Mouse (Mus musculus) ZHBTc4 (cell line): ENCODE data around the gene Anxa11.
A peak's percentile ranks its signal among the peaks of the same experiment; 100 is the strongest.
"Not testable (repeated sequence)": the region's sequence is repeated elsewhere in the genome, so short reads cannot be mapped to it uniquely, and the experiment has no call there.

Source experiments
- DNase-seq: peaks from one replicate; pipeline ENCODE4 v3.0.0-alpha.2; 2011; ENCODE audit warnings: low read depth, low spot score

The Anxa11 gene

DNA sequence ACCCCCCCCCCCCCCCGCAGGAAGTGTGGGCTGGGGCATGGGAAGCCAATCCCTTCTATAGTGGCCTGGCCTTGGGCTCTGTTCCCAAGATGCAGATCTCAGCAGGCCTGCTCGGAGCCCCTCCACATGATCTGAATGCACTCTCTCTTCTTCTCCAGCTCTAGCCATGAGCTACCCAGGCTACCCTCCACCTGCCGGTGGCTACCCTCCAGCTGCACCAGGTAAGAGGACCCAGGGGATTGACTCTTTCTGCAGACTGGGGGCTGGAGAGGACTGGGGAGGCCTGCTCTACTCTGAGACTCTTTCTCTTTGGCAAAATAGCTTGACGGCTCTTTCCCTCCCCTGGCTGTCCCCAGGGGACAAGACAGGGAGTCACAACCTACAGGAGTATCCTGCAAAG, 26.8 kb downstream of the Anxa11 start:
- DNase-seq, result no peak

GRCm38 (mm10) chr14:25869135-25869878, 27.4 kb downstream of the Anxa11 start:
- peak; percentile 45 for DNase-seq

- DNase-seq, result no peak
Measured at GRCm38 (mm10) chr14:25872461-25873415, 30.8 kb downstream of the Anxa11 start.

GRCm38 (mm10) chr14:25876640-25877039, 34.7 kb downstream of the Anxa11 start:
- DNase-seq, result not testable (repeated sequence)

DNA sequence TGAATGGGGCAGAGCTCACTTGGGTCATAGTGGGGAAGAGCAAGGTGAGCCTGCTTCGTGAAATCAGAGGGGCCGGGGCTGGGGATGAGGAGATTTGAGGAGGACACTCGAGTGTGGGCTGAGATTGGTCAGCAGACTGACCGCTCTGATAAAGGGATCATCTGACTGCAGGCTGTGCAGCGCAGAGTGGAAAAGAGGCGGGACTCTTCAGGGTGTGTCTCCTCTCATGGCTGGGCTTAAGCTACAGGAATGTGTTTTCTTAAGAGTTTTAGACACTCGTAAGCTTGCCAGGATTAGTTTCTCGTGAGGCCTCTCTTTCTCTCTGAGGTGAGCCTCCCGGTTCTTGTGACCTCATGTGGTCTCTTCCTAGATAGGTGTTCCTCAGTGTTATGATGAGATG, 39.8 kb downstream of the Anxa11 start:
- DNase-seq, result not testable (repeated sequence)

DNA sequence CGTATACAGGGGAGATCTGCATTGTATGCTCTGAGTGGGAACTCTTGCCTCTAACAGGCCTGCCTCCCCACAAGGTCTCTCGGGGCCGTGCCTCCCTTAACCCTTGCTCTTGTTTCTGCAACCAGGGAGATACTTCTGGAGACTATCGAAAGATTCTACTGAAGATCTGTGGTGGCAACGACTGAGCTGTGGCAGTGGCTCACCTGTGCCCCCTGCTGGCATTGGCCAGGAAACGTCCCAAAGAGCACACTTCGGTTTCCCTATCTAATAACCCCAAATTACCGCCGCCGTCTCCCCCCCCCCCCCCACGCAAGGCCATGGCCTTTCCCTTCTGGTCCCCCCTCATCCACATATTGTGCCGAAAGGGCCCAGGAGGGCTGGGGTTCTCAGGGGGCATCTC, 43.9 kb downstream of the Anxa11 start:
- not testable (repeated sequence) for DNase-seq

DNA sequence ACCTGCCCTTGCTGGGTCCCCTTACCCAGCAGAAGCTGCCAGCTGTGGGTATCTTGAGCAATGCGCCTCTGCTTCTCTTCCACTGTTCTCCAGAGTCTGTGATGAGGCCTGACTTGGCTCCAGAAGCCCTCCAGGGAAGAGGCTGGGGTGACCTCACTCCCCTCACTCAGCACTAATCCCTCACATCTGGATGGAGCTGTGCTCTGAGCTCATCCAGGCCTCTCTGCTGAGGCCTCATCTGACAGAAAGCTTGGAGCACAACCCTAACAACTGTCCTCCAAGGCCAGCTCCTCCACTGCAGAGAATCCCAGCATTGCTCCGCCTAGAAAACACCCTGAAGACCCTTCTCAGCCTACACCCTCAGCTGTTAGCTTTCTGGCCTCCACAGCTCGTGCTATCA, 52.6 kb downstream of the Anxa11 start:
- not testable (repeated sequence) for DNase-seq

DNA sequence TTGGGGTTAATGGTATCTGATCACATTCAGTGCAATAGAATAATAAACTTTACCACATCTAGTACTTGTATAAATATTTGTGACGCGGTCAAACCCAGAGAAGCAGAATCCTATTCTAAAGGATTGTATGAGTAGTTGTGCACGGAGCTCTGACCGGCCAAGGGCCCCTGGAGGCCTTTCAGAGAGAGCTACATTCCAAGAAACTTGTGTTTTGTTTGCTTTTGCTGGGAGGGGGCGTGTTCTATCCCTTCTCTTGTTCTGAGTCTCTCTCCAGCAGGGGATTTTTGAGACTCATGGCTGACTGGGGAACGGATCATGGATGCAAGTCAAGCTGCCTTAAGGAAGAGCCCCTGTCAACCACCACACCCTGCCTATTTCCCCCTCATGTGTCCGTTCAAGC, 53.7 kb downstream of the Anxa11 start:
- DNase-seq, result not testable (repeated sequence)

- not testable (repeated sequence) for DNase-seq
Measured at GRCm38 (mm10) chr14:25903000-25903399, 61.0 kb downstream of the Anxa11 start, which contains the start of gene Plac9a. Gene Plac9a (minus strand): TSS chr14:25903100.

GRCm38 (mm10) chr14:25905243-25905642, 63.3 kb downstream of the Anxa11 start:
- not testable (repeated sequence) for DNase-seq

DNA sequence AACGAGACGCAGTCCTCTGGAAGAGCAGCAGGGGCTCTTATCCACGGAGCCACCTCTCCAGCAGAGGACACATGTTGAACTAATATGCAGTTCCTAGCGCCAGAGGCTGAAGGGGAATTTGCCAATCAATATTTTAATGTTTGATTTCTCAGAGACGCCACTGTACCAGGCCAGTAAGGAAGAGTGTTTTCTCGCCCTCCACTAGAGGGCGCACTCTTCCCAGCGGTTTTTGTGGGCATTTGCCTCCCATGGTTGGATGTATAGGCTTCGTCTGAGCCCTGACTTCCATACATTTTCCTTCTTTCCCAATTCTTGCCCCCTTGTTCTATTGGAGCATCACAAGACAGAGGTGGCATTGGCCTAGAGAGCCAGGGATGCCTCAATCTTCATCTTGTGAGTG, 65.3 kb downstream of the Anxa11 start:
- not testable (repeated sequence) for DNase-seq

- DNase-seq, result not testable (repeated sequence)
Measured at GRCm38 (mm10) chr14:25908976-25909375, 67.0 kb downstream of the Anxa11 start.

DNA sequence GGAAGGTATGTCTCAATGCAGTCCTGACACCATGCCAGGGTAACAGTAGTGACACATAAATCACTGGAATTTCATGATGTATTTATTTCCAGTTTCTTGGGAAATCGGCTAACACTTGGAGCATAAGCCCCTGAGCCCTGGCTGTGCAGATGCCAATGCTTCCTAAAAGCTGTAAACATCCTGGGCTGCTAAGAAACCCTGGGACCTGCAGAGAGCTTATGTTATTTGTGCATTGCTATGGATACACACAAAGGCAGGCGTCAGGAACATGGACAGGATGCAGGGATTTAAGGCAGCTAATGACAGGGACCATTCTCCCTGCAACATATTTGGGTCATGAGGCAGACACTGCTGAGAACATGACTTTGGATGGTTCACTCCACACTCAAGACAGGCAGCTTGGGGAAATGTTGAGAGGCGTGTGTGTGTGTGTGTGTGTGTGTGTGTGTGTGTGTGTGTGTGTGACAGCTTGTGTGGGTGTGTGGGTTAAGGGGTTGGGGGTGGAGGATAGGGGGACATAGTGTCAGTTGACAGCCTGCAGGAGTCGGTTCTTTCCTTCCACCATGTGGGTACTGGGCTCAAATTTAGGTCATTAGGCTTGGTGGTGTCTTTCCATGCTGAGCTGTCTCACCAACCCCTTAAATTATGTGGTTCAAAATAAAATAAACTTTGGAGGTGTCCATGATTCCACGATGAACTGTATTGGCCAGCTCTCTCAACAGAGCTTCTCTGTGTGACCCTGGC, 76.6 kb downstream of the Anxa11 start:
- DNase-seq, result not testable (repeated sequence)

- not testable (repeated sequence) for DNase-seq
Measured at GRCm38 (mm10) chr14:25926814-25927561, 85.0 kb downstream of the Anxa11 start.

DNA sequence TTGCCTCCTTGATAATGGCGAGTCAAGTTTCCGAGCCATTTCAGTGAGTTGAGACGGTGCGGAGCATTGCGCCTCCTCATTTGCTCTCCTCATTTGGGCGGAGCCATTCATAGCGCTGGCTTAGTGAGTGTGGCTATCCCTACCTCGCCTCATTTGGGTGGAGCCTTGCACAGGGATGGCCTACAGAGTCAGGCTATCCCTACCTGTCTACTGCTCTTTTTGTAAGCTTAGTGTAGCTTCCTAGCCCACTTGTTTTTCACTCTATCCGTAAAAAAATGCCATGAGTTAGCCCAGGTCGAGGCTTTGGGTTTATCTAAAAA, 85.6 kb downstream of the Anxa11 start, which contains the start of gene Tmem254a:
Gene Tmem254a (minus strand): TSS at position 111 of the 320 bp plus-strand sequence.
- DNase-seq, result not testable (repeated sequence)
